Mouse (Mus musculus): ENCODE data around the gene Srgn. TPM values are rescaled to one million over a fixed set of nuclear protein-coding genes. Genes with fewer than 3 reads are reported as not detected.

Gene Srgn
- polyA plus RNA-seq, 1 experiment from 2014 or later: 3.3 TPM

GRCm38 (mm10) chr10:62544316-62544715 lies 17.1 kb upstream of the Srgn start:
- 95% methylated on average over 4 of the region's 4 CpGs for WGBS
- no peaks in the 10 kb centered on the region for H3K9me3 ChIP-seq
- no peak overlapping the region for H3K27ac ChIP-seq (replicated peaks)
- H3K36me3 ChIP-seq (replicated peaks): no peaks in the 10 kb centered on the region
- no peak for DNase-seq (ENCODE audit: low spot score)
- H3K4me3 ChIP-seq: no peak overlapping the region
- H3K27me3 ChIP-seq (replicated peaks; ENCODE audit: low read depth, poor library complexity, severe bottlenecking): no peaks in the 10 kb centered on the region
- H3K4me1 ChIP-seq: no peaks in the 10 kb centered on the region

- DNase-seq (ENCODE audit: low spot score): no peak
- Histone ChIP-seq H3K9me3 (no peaks in the 10 kb centered on the region), H3K4me1 (no peaks in the 10 kb centered on the region), H3K27ac (replicated peaks) (no peak overlapping the region), H3K36me3 (replicated peaks) (no peaks in the 10 kb centered on the region), H3K27me3 (replicated peaks; ENCODE audit: low read depth, poor library complexity, severe bottlenecking) (no peaks in the 10 kb centered on the region), H3K4me3 (no peak overlapping the region)
- 84% methylated on average over 12 of the region's 12 CpGs for WGBS
Observed at GRCm38 (mm10) chr10:62543399-62543808, 16.2 kb upstream of the Srgn start.

- Histone ChIP-seq H3K27me3 (replicated peaks; ENCODE audit: low read depth, poor library complexity, severe bottlenecking) (no peaks in the 10 kb centered on the region), H3K27ac (replicated peaks) (no peak overlapping the region), H3K9me3 (no peaks in the 10 kb centered on the region), H3K4me3 (no peak overlapping the region), H3K36me3 (replicated peaks) (no peaks in the 10 kb centered on the region), H3K4me1 (no peaks in the 10 kb centered on the region)
- WGBS: 93% methylated on average over 8 of the region's 8 CpGs
- DNase-seq (ENCODE audit: low spot score): no peak
Observed at GRCm38 (mm10) chr10:62542928-62543327, 15.7 kb upstream of the Srgn start.

- no peaks in the 10 kb centered on the region for H3K4me1 ChIP-seq
- H3K27ac ChIP-seq (replicated peaks): no peak overlapping the region
- no peaks in the 10 kb centered on the region for H3K27me3 ChIP-seq (replicated peaks; ENCODE audit: low read depth, poor library complexity, severe bottlenecking)
- 94% methylated on average over 12 of the region's 12 CpGs for WGBS
- no peak overlapping the region for H3K4me3 ChIP-seq
- no peak for DNase-seq (ENCODE audit: low spot score)
- H3K9me3 ChIP-seq: no peaks in the 10 kb centered on the region
- no peaks in the 10 kb centered on the region for H3K36me3 ChIP-seq (replicated peaks)
Observed at GRCm38 (mm10) chr10:62542507-62542906, 15.3 kb upstream of the Srgn start.

GRCm38 (mm10) chr10:62541499-62541898 lies 14.2 kb upstream of the Srgn start:
- Histone ChIP-seq H3K27me3 (replicated peaks; ENCODE audit: low read depth, poor library complexity, severe bottlenecking) (no peaks in the 10 kb centered on the region), H3K27ac (replicated peaks) (no peak overlapping the region), H3K9me3 (no peaks in the 10 kb centered on the region), H3K4me1 (no peaks in the 10 kb centered on the region), H3K4me3 (no peak overlapping the region), H3K36me3 (replicated peaks) (no peaks in the 10 kb centered on the region)
- DNase-seq (ENCODE audit: low spot score): no peak
- 95% methylated on average over 12 of the region's 12 CpGs for WGBS

- no peaks in the 10 kb centered on the region for H3K4me1 ChIP-seq
- 68% methylated on average over 3 of the region's 3 CpGs for WGBS
- H3K27ac ChIP-seq (replicated peaks): no peak overlapping the region
- no peaks in the 10 kb centered on the region for H3K27me3 ChIP-seq (replicated peaks; ENCODE audit: low read depth, poor library complexity, severe bottlenecking)
- no peaks in the 10 kb centered on the region for H3K9me3 ChIP-seq
- no peak overlapping the region for H3K4me3 ChIP-seq
- no peak for DNase-seq (ENCODE audit: low spot score)
- no peaks in the 10 kb centered on the region for H3K36me3 ChIP-seq (replicated peaks)
Observed at GRCm38 (mm10) chr10:62540800-62541199, 13.5 kb upstream of the Srgn start.

- no peak for DNase-seq (ENCODE audit: low spot score)
- Histone ChIP-seq H3K27me3 (replicated peaks; ENCODE audit: low read depth, poor library complexity, severe bottlenecking) (no peaks in the 10 kb centered on the region), H3K4me3 (no peak overlapping the region), H3K27ac (replicated peaks) (no peak overlapping the region), H3K4me1 (no peaks in the 10 kb centered on the region), H3K9me3 (no peaks in the 10 kb centered on the region), H3K36me3 (replicated peaks) (no peaks in the 10 kb centered on the region)
- WGBS: 85% methylated on average over 7 of the region's 7 CpGs
Observed at GRCm38 (mm10) chr10:62534509-62534908, 7.3 kb upstream of the Srgn start.

GRCm38 (mm10) chr10:62532832-62533231 lies 5.6 kb upstream of the Srgn start:
- DNase-seq (ENCODE audit: low spot score): no peak
- no peak overlapping the region for H3K4me3 ChIP-seq
- WGBS: 62% methylated on average over 2 of the region's 2 CpGs
- no peaks in the 10 kb centered on the region for H3K4me1 ChIP-seq
- H3K27me3 ChIP-seq (replicated peaks; ENCODE audit: low read depth, poor library complexity, severe bottlenecking): no peaks in the 10 kb centered on the region
- no peak overlapping the region for H3K27ac ChIP-seq (replicated peaks)
- H3K36me3 ChIP-seq (replicated peaks): no peaks in the 10 kb centered on the region
- H3K9me3 ChIP-seq: no peaks in the 10 kb centered on the region

- DNase-seq (ENCODE audit: low spot score): no peak
- WGBS: 87% methylated on average over 9 of the region's 9 CpGs
- Histone ChIP-seq H3K9me3 (no peaks in the 10 kb centered on the region), H3K27ac (replicated peaks) (no peak overlapping the region), H3K4me3 (no peak overlapping the region), H3K4me1 (no peaks in the 10 kb centered on the region), H3K36me3 (replicated peaks) (no peaks in the 10 kb centered on the region), H3K27me3 (replicated peaks; ENCODE audit: low read depth, poor library complexity, severe bottlenecking) (no peaks in the 10 kb centered on the region)
Observed at GRCm38 (mm10) chr10:62530183-62530582, 2.9 kb upstream of the Srgn start.

GRCm38 (mm10) chr10:62522346-62522950 lies 4.8 kb downstream of the Srgn start:
- no peaks in the 10 kb centered on the region for H3K27me3 ChIP-seq (replicated peaks; ENCODE audit: low read depth, poor library complexity, severe bottlenecking)
- H3K27ac ChIP-seq (replicated peaks): no peak overlapping the region
- no peaks in the 10 kb centered on the region for H3K36me3 ChIP-seq (replicated peaks)
- H3K9me3 ChIP-seq: no peaks in the 10 kb centered on the region
- H3K4me1 ChIP-seq: no peaks in the 10 kb centered on the region
- no peak for DNase-seq (ENCODE audit: low spot score)
- H3K4me3 ChIP-seq: no peak overlapping the region
- WGBS: 78% methylated on average over 7 of the region's 7 CpGs

GRCm38 (mm10) chr10:62521763-62522162 lies 5.5 kb downstream of the Srgn start:
- Histone ChIP-seq H3K9me3 (no peaks in the 10 kb centered on the region), H3K27ac (replicated peaks) (no peak overlapping the region), H3K36me3 (replicated peaks) (no peaks in the 10 kb centered on the region), H3K4me1 (no peaks in the 10 kb centered on the region), H3K27me3 (replicated peaks; ENCODE audit: low read depth, poor library complexity, severe bottlenecking) (no peaks in the 10 kb centered on the region), H3K4me3 (no peak overlapping the region)
- WGBS: 83% methylated on average over 4 of the region's 4 CpGs
- no peak for DNase-seq (ENCODE audit: low spot score)

GRCm38 (mm10) chr10:62520911-62521310 lies 6.3 kb downstream of the Srgn start:
- Histone ChIP-seq H3K27me3 (replicated peaks; ENCODE audit: low read depth, poor library complexity, severe bottlenecking) (no peaks in the 10 kb centered on the region), H3K9me3 (no peaks in the 10 kb centered on the region), H3K4me3 (no peak overlapping the region), H3K36me3 (replicated peaks) (no peaks in the 10 kb centered on the region), H3K27ac (replicated peaks) (no peak overlapping the region), H3K4me1 (no peaks in the 10 kb centered on the region)
- no peak for DNase-seq (ENCODE audit: low spot score)
- WGBS: 74% methylated on average over 2 of the region's 2 CpGs

- DNase-seq (ENCODE audit: low spot score): no peak
- no peak overlapping the region for H3K27ac ChIP-seq (replicated peaks)
- no peak overlapping the region for H3K4me3 ChIP-seq
- H3K27me3 ChIP-seq (replicated peaks; ENCODE audit: low read depth, poor library complexity, severe bottlenecking): no peaks in the 10 kb centered on the region
- 88% methylated on average over 6 of the region's 6 CpGs for WGBS
- H3K36me3 ChIP-seq (replicated peaks): no peaks in the 10 kb centered on the region
- no peaks in the 10 kb centered on the region for H3K9me3 ChIP-seq
- H3K4me1 ChIP-seq: no peaks in the 10 kb centered on the region
Observed at GRCm38 (mm10) chr10:62517511-62517910, 9.7 kb downstream of the Srgn start.

- Histone ChIP-seq H3K9me3 (no peaks in the 10 kb centered on the region), H3K4me1 (peaks cover 8% of the 10 kb centered on the region), H3K27ac (replicated peaks) (no peak overlapping the region), H3K36me3 (replicated peaks) (no peaks in the 10 kb centered on the region), H3K4me3 (no peak overlapping the region), H3K27me3 (replicated peaks; ENCODE audit: low read depth, poor library complexity, severe bottlenecking) (peaks cover 19% of the 10 kb centered on the region)
- DNase-seq (ENCODE audit: low spot score): no peak
- 89% methylated on average over 4 of the region's 4 CpGs for WGBS
Observed at GRCm38 (mm10) chr10:62512855-62513254, 14.4 kb downstream of the Srgn start.

All from embryonic facial prominence, embryonic 10.5 days (tissue).